Mouse (Mus musculus) erythroblast, embryonic 14.5 days (primary cell): Measurements from ENCODE around the gene Neu4.
"Not testable (repeated sequence)": the region's sequence is repeated elsewhere in the genome, so short reads cannot be mapped to it uniquely, and the experiment has no call there.

Experiments
- GATA1 ChIP-seq: IDR thresholded peaks from 2 replicates; pipeline ENCODE4 v1.6.1; 2012; ENCODE audit warnings: low read length, inconsistent platforms, mixed read lengths
- TAL1 ChIP-seq: IDR thresholded peaks from 3 replicates; pipeline ENCODE4 v1.6.1; 2012; ENCODE audit warnings: low read length, inconsistent platforms, mixed read lengths

DNA sequence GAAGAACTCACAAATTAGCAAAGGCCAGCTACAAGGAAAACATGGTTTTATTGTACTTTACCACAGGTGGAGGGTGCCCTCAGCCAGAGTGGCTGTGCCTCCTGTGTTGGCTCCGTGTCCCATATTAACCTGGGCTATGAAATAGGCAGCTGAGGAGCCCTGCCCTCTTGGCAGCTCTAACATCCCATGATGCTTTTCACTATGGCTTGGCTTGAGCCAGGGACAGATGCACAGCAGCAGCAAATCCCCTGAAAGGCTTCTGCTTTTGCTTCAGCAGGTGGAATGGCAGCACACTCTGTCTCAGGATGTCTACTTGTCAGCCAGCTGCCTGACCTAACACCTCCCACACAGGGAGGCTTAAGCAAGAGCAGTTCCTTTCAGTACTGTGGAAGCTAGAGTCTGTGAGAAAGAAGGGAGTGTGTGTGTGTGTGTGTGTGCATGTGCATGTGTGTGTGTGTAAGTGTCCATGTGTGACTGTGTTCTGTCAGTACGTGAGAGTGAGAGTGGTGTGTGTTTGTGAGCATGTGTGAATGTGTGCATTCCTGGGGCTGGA is 14.2 kb upstream of the Neu4 start:
- TF ChIP-seq TAL1, GATA1: not testable (repeated sequence)
